Comparison of ENCODE assay signal across 1 mouse cellular context in the genomic region with DNA sequence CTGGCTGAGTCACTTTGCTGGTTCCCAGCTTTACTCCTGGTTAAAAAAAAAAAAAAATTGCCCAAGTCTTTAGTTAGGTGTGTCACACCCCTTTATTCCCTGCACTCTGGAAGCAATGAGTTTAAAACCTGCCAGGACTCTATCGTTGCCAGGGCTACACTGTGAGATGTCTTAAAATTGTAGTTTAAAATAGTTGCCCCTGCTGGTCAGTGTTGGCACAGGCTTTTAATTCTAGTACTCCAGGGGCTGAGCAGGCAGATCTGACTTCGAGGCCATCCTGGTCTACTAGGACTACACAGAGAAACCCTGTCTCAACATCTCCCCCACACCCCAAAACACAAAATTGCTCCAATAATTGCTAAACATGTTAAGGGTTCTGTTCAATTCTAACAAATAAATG.
TF ChIP-seq lines count a peak whose summit lies in the region.

No protein-coding gene starts in this region.

TF ChIP-seq in MEL, 35 proteins besides CTCF, POLR2A, EP300 and RAD21 (continued from another document):
- no peak for TF ChIP-seq NELFE (IDR thresholded peaks at IDR 0.05; ENCODE audit: low read depth, low read length)
